Mouse (Mus musculus) CH12.LX (cell line): ENCODE measurements at regions not wholly inside any gene's neighbourhood (a gene's known extent, or its start where the extent isn't known, plus 50 kb on each side); places are given as distances from the start of the nearest gene placed in this dataset.
"Not testable (repeated sequence)": the region's sequence is repeated elsewhere in the genome, so short reads cannot be mapped to it uniquely, and the experiment has no call there.

Source experiments
- DNase-seq: peaks from one replicate; pipeline ENCODE4 v3.0.0-alpha.2; 2013; ENCODE audit errors: extremely low read depth
- H3K27ac ChIP-seq: 2 replicates; pipeline ENCODE4 v1.5.1; 2012; ENCODE audit warnings: low read depth, mild to moderate bottlenecking, control low read depth, moderate library complexity; ENCODE audit not compliant: insufficient read depth
- H3K27me3 ChIP-seq: replicated peaks from 2 replicates; pipeline ENCODE3; 2012; ENCODE audit warnings: inconsistent platforms
- H3K36me3 ChIP-seq, 2 experiments: replicated peaks in 1 of 2; 2 replicates each; pipeline versions ENCODE3 to v1.6.1; 2012; ENCODE audit warnings: inconsistent platforms in 1 of 2, low read length in 1 of 2, mild to moderate bottlenecking in 1 of 2, mixed read lengths in 1 of 2, moderate library complexity in 1 of 2; ENCODE audit not compliant: control insufficient read depth in 1 of 2, insufficient read depth in 1 of 2
- H3K4me1 ChIP-seq, 2 experiments: 2 replicates each; pipeline ENCODE4 v1.6.1; 2012; ENCODE audit warnings: inconsistent platforms in 1 of 2, moderate library complexity in 1 of 2; ENCODE audit not compliant: insufficient read depth in 2 of 2, control insufficient read depth in 1 of 2
- H3K4me2 ChIP-seq: 2 replicates; pipeline ENCODE4 v1.6.1; 2012; ENCODE audit warnings: low read depth, mild to moderate bottlenecking, control low read depth; ENCODE audit not compliant: poor library complexity, insufficient read depth, severe bottlenecking
- H3K4me3 ChIP-seq, 3 experiments: fragments of 150-350 bp in 1 of 3; sonication (generic) in 1 of 3; replicated peaks in 1 of 3; 2 replicates each; pipeline versions ENCODE3 to v1.5.1; 2011 to 2012; ENCODE audit warnings: low read depth in 2 of 3, low read length in 2 of 3, mild to moderate bottlenecking in 2 of 3, moderate library complexity in 2 of 3, control low read depth in 1 of 3, improper control_type of control experiment in 1 of 3, inconsistent platforms in 1 of 3, mixed read lengths in 1 of 3; ENCODE audit not compliant: poor library complexity in 1 of 3
- H3K79me2 ChIP-seq: replicated peaks from 2 replicates; pipeline ENCODE4 v1.6.1; 2012; ENCODE audit warnings: mild to moderate bottlenecking, moderate library complexity; ENCODE audit not compliant: control insufficient read depth, poor library complexity, insufficient read depth, severe bottlenecking; ENCODE audit errors: extremely low read depth
- H3K9ac ChIP-seq: 2 replicates; pipeline ENCODE4 v1.6.1; 2012; ENCODE audit warnings: low read depth, mild to moderate bottlenecking, control low read depth, moderate library complexity; ENCODE audit not compliant: insufficient read depth
- H3K9me3 ChIP-seq: replicated peaks from 2 replicates; pipeline ENCODE3; 2012; ENCODE audit warnings: low read length, inconsistent platforms, mixed read lengths
- CHD1 ChIP-seq: IDR thresholded peaks from 2 replicates; pipeline ENCODE4 v1.6.1; 2012; ENCODE audit warnings: low read depth, low read length, improper control_type of control experiment, inconsistent platforms
- CHD2 ChIP-seq: IDR thresholded peaks from 2 replicates; pipeline ENCODE4 v1.6.1; 2011; ENCODE audit warnings: low read length, improper control_type of control experiment
- CTCF ChIP-seq, 2 experiments: IDR thresholded peaks in 1 of 2; conservative IDR thresholded peaks in 1 of 2; 2 replicates each; pipeline ENCODE4 v1.5.1; 2011 to 2012; ENCODE audit warnings: low read depth in 2 of 2, low read length in 2 of 2, improper control_type of control experiment in 1 of 2, inconsistent platforms in 1 of 2, mild to moderate bottlenecking in 1 of 2, moderate library complexity in 1 of 2
- E2F4 ChIP-seq: IDR thresholded peaks from 2 replicates; pipeline ENCODE4 v1.6.1; 2011; ENCODE audit warnings: low read depth, low read length, improper control_type of control experiment; ENCODE audit not compliant: insufficient replicate concordance
- ELF1 ChIP-seq: IDR thresholded peaks from 2 replicates; pipeline ENCODE4 v1.6.1; 2014; ENCODE audit warnings: low read depth, mild to moderate bottlenecking, inconsistent platforms, low read length, improper control_type of control experiment
- GABPA ChIP-seq: IDR thresholded peaks from 2 replicates; pipeline ENCODE4 v1.6.1; 2012; ENCODE audit warnings: low read depth, low read length, improper control_type of control experiment, inconsistent platforms; ENCODE audit not compliant: insufficient replicate concordance
- IRF4 ChIP-seq: IDR thresholded peaks from 2 replicates; pipeline ENCODE4 v1.6.1; 2014; ENCODE audit warnings: low read depth, mild to moderate bottlenecking, inconsistent platforms, low read length, improper control_type of control experiment
- JUND ChIP-seq: conservative IDR thresholded peaks from 2 replicates; pipeline ENCODE4 v1.6.1; 2011; ENCODE audit warnings: low read depth, low read length, improper control_type of control experiment
- MAFK ChIP-seq: IDR thresholded peaks from 2 replicates; pipeline ENCODE4 v1.6.1; 2011; ENCODE audit warnings: low read length, improper control_type of control experiment; ENCODE audit not compliant: insufficient replicate concordance
- MAZ ChIP-seq: IDR thresholded peaks from 2 replicates; pipeline ENCODE4 v1.6.1; 2012; ENCODE audit warnings: low read depth, mild to moderate bottlenecking, inconsistent platforms, low read length, improper control_type of control experiment, moderate library complexity
- MEF2A ChIP-seq: IDR thresholded peaks from 2 replicates; pipeline ENCODE4 v1.6.1; 2014; ENCODE audit warnings: low read depth, mild to moderate bottlenecking, inconsistent platforms, low read length, improper control_type of control experiment, borderline replicate concordance
- MXI1 ChIP-seq: IDR thresholded peaks from 2 replicates; pipeline ENCODE4 v1.6.1; 2011; ENCODE audit warnings: mild to moderate bottlenecking, low read depth, low read length, improper control_type of control experiment
- NELFE ChIP-seq: IDR thresholded peaks from 2 replicates; pipeline ENCODE4 v1.6.1; 2011; ENCODE audit warnings: low read depth, low read length, improper control_type of control experiment
- PAX5 ChIP-seq: IDR thresholded peaks from 2 replicates; pipeline ENCODE4 v1.6.1; 2012; ENCODE audit warnings: low read length, inconsistent platforms, mixed read lengths
- POLR2A ChIP-seq: IDR thresholded peaks from 2 replicates; pipeline ENCODE4 v1.6.1; 2011; ENCODE audit warnings: low read depth, mild to moderate bottlenecking, improper control_type of control experiment, low read length
- POLR2AphosphoS2 ChIP-seq: IDR thresholded peaks from 2 replicates; pipeline ENCODE4 v1.6.1; 2011; ENCODE audit warnings: low read depth, low read length, improper control_type of control experiment
- RAD21 ChIP-seq: IDR thresholded peaks from 2 replicates; pipeline ENCODE4 v1.6.1; 2011; ENCODE audit warnings: low read depth, mild to moderate bottlenecking, low read length, improper control_type of control experiment, moderate library complexity
- RCOR1 ChIP-seq: conservative IDR thresholded peaks from 2 replicates; pipeline ENCODE4 v1.6.1; 2012; ENCODE audit warnings: low read depth, mild to moderate bottlenecking, inconsistent platforms, low read length, improper control_type of control experiment
- SMC3 ChIP-seq: IDR thresholded peaks from 2 replicates; pipeline ENCODE4 v1.6.1; 2011; ENCODE audit warnings: low read depth, low read length, improper control_type of control experiment
- TCF12 ChIP-seq: IDR thresholded peaks from 2 replicates; pipeline ENCODE4 v1.6.1; 2014; ENCODE audit warnings: low read depth, mild to moderate bottlenecking, inconsistent platforms, low read length, improper control_type of control experiment
- dilution Hi-C: fragments of 300-500 bp; cut with MboI; formaldehyde crosslinking; loops from 2 replicates; pipeline ENCODE4 v1.14.3; 2020; ENCODE audit warnings: low sequenced_read_pairs; ENCODE audit not compliant: extremely low pct_unique_long_range_greater_than_20kb, extremely low pct_ligation_motif_present
- in situ Hi-C: fragments of 300-500 bp; cut with MboI; formaldehyde crosslinking; loops from 3 replicates; pipeline ENCODE4 v1.14.3; 2019; ENCODE audit warnings: low sequenced_read_pairs, low pct_ligation_motif_present, low pct_unique_long_range_greater_than_20kb, mixed read lengths

DNA sequence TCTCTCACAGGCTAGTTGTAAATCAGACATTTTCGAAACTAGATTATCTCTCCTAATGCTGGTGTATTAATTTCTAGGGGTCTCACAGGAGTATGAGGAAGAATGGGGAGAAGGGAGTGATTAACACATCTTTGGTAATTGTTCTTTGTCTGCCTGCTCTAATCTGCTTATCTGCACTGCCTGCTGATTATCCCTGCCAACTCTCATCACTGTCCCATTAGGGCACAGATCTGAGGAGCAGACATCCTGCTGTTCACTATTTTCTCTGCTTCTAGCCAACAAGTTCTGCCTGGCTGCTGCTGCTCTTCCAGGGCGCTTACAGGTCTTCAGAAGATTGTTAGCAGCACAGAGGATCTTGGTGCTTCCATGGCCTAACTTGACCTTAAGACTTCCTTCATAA, 557.0 kb upstream of the Pcdh17 start:
- in situ Hi-C loops, result no loop called here

DNA sequence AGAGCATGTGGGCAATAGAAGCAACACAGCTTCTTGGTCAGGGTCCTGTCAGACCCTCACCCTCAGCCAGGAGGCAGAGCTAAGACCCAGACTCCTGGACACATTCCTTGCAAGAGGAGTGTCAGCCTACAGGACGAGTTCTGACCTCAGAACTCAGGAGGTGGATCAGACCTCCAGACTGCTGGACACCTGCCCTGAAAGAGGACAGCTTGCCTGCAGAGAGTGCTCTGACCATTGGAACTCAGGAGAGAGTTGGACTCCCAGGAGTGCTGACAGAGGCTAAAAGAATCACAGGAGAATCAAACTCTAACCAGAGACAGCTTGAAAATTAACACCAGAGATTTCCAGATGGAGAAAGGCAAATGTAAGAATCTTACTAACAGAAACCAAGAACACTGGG, 542.7 kb upstream of the Pcdh17 start:
- H3K27ac ChIP-seq, dilution Hi-C loops, H3K27me3 ChIP-seq, H3K4me2 ChIP-seq, H3K36me3 ChIP-seq, DNase-seq, H3K4me3 ChIP-seq, H3K4me1 ChIP-seq, H3K9me3 ChIP-seq, H3K79me2 ChIP-seq, H3K9ac ChIP-seq, in situ Hi-C loops: not testable (repeated sequence)

More for the DNA sequence above, 557.0 kb upstream of the Pcdh17 start:
- dilution Hi-C loops, result no loop called here
- H3K9me3 ChIP-seq, result peaks cover 12% of the 10 kb centered on the region
- no peaks in the 10 kb centered on the region for H3K36me3 ChIP-seq
- DNase-seq, result no peak
- no peak overlapping the region for H3K4me2 ChIP-seq
- H3K4me3 ChIP-seq, result no peak overlapping the region
- no peak overlapping the region for H3K27ac ChIP-seq
- TF ChIP-seq RCOR1 (no peak), NELFE (no peak), CHD1 (no peak), MXI1 (no peak), RAD21 (no peak), MEF2A (no peak), PAX5 (no peak), MAZ (no peak), E2F4 (no peak), GABPA (no peak), SMC3 (no peak), JUND (no peak), TCF12 (no peak), POLR2A (no peak), ELF1 (no peak), CHD2 (no peak)
- no peaks in the 10 kb centered on the region for H3K4me1 ChIP-seq
- no peaks in the 10 kb centered on the region for H3K27me3 ChIP-seq
- H3K9ac ChIP-seq, result no peak overlapping the region
- H3K79me2 ChIP-seq, result no peaks in the 10 kb centered on the region

DNA sequence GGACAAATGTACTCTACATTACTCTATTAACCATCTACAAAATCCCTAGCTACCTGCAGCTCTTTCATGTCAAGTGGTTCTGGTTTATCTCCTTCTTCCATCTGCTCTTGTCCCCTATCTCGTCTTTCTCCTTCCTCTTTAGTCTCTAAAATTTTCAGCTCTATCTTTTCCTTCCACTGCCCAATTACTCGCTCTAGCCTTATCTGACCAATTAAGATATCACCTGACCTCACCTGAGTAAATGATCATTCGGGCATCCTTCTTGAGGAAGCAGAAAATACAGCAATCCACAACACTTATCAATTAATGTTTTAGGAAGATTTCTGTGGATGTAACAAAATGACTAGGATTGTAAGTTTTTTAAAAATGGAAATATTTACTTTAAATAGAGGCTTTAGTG, 500.3 kb upstream of the Pcdh17 start:
- no peak for DNase-seq
- Histone ChIP-seq H3K4me1 (no peaks in the 10 kb centered on the region), H3K4me3 (no peak overlapping the region), H3K4me2 (no peak overlapping the region), H3K9ac (no peak overlapping the region), H3K36me3 (no peaks in the 10 kb centered on the region), H3K27me3 (no peaks in the 10 kb centered on the region), H3K9me3 (peaks cover 15% of the 10 kb centered on the region), H3K27ac (no peak overlapping the region), H3K79me2 (no peaks in the 10 kb centered on the region)
- dilution Hi-C loops (no loop called here), in situ Hi-C loops (no loop called here)
- TF ChIP-seq POLR2A, result no peak
- TF ChIP-seq MXI1, result no peak
- no peak for TF ChIP-seq CTCF (conservative IDR thresholded peaks at IDR 0.05 in 1 of 2, IDR thresholded peaks at IDR 0.05 in 1 of 2; ENCODE audit: low read depth in 2 of 2, low read length in 2 of 2)
- no peak for TF ChIP-seq TCF12
- TF ChIP-seq PAX5, result no peak
- no peak for TF ChIP-seq POLR2AphosphoS2
- TF ChIP-seq MAFK, result no peak
- no peak for TF ChIP-seq IRF4
